9 mouse cellular contexts compared by ENCODE assay signal in the genomic region with DNA sequence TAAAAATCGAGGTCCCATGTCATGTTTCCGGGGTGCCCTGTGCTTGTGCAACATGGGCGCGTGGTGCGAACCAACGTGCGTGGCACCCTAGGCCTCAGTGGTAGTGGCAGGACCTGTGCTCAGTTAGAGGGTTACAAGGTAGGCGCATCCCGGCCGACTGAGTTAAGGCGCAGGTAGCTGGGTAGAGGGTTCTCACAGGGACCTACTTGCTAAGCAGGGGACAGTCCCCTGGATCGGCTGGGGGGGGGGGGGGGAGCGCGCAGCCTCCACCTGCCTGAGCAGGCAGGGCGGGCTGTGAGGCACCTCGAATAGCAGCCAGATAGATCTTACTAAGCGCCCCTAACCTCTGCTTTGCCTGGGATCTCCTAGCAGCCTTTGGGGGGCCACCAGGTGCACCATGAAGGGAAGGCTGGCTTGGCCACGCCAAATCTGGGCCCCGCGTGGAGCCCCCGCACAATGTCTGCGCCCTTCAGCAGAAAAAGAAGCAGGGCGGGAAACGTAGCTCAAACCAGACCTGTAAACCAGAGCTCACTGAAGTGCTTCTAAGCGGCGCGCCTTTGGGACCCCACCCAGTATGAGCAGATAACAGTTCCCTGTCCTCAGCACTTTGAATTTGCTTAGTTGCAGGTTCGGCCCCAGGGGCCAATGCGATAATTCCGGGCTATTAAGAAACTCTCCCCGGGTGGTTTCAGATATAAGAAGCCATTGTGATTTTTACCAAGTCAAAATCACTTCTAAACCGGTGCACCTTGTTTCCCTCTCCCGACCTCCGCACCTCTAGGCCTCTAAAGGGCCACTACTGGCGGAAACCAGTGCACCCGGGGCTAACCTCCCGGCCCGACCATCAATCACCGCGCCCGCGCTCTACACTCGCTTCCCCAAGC. TPM values are rescaled to one million over a fixed set of nuclear protein-coding genes. Genes with fewer than 3 reads are reported as not detected.
DNase-seq lines count a peak whose midpoint lies in the region; ATAC-seq and TF ChIP-seq lines count a peak whose summit lies in the region.
"Had no signal": no experiment of that assay in that cellular context is flagged by ENCODE, and none has a peak within 500 bp of the region (broad histone marks: within the 10 kb centered on the region; RNA-seq: fewer than 3 reads in every experiment).

No protein-coding gene starts in this region.

- H3K9me3 ChIP-seq in embryonic facial prominence, embryonic 13.5 days: no peaks in the 10 kb centered on the region
- H3K9me3 ChIP-seq in intestine, postnatal 0 days (ENCODE audit: control insufficient read depth): no peaks in the 10 kb centered on the region
- no peaks in the 10 kb centered on the region for H3K9me3 ChIP-seq in neural tube, embryonic 14.5 days (ENCODE audit: control insufficient read depth, low read length)
- H3K9me3 ChIP-seq: megakaryocyte, embryonic 14.5 days had no signal

- peaks cover 47% of the 10 kb centered on the region for H3K4me1 ChIP-seq in embryonic facial prominence, embryonic 13.5 days
- 0 out of 2 replicates have a peak, but pooled peaks cover 3% of the 10 kb centered on the region for H3K4me1 ChIP-seq in intestine, postnatal 0 days (replicated peaks; ENCODE audit: control insufficient read depth, insufficient read depth, low read length)
- H3K4me1 ChIP-seq in neural tube, embryonic 14.5 days (ENCODE audit: control insufficient read depth, insufficient read depth, low read length): peaks cover 15% of the 10 kb centered on the region; the same call in 1 of the 2 replicates

- H3K36me3 ChIP-seq in embryonic facial prominence, embryonic 13.5 days: peaks cover 8% of the 10 kb centered on the region
- H3K36me3 ChIP-seq in intestine, postnatal 0 days (ENCODE audit: control insufficient read depth, insufficient read depth): no peaks in the 10 kb centered on the region
- no peaks in the 10 kb centered on the region for H3K36me3 ChIP-seq in neural tube, embryonic 14.5 days (ENCODE audit: control insufficient read depth, insufficient read depth, low read length)

- H3K9ac ChIP-seq in embryonic facial prominence, embryonic 13.5 days: peak overlapping the region; percentile 93
- peak overlapping the region; percentile 60 for H3K9ac ChIP-seq in intestine, postnatal 0 days (ENCODE audit: low read depth, low read length)
- H3K9ac ChIP-seq in neural tube, embryonic 14.5 days (replicated peaks; ENCODE audit: low read depth, low read length): peak overlapping the region; percentile 34; the same call in 1 of the 2 replicates

- H3K4me2 ChIP-seq in embryonic facial prominence, embryonic 13.5 days: peak overlapping the region; percentile 69
- H3K4me2 ChIP-seq in intestine, postnatal 0 days (replicated peaks; ENCODE audit: low read depth): peak overlapping the region; percentile 83
- peak overlapping the region; percentile 44 for H3K4me2 ChIP-seq in neural tube, embryonic 14.5 days (ENCODE audit: low read depth, low read length)

- DNase-seq in kidney, postnatal 10 days: peak; percentile 12
- DNase-seq in kidney, adult 18-20 months: no peak
- no peak for DNase-seq in frontal cortex, postnatal 10 days (ENCODE audit: low spot score in 2 of 2)
- DNase-seq in left cerebral cortex, adult 18-20 months (ENCODE audit: low spot score in 2 of 2): no peak
- no peak for DNase-seq in spleen, adult 12 weeks (ENCODE audit: low spot score)

- H3K27me3 ChIP-seq in embryonic facial prominence, embryonic 13.5 days: peaks cover 100% of the 10 kb centered on the region
- peaks cover 83% of the 10 kb centered on the region for H3K27me3 ChIP-seq in intestine, postnatal 0 days (replicated peaks; ENCODE audit: control insufficient read depth, insufficient read depth, low read length)
- H3K27me3 ChIP-seq in neural tube, embryonic 14.5 days (ENCODE audit: control insufficient read depth, insufficient read depth, low read length): peaks cover 57% of the 10 kb centered on the region

- peak overlapping the region; percentile 96 for H3K27ac ChIP-seq in embryonic facial prominence, embryonic 13.5 days
- peak overlapping the region; percentile 91 for H3K27ac ChIP-seq in intestine, postnatal 0 days (ENCODE audit: low read depth, low read length)
- H3K27ac ChIP-seq in neural tube, embryonic 14.5 days (ENCODE audit: low read depth, low read length): no peak overlapping the region

- under 1% methylated on average over 43 of the region's 43 CpGs for WGBS in embryonic facial prominence, embryonic 13.5 days
- WGBS in intestine, postnatal 0 days: 2% methylated on average over 42 of the region's 43 CpGs
- 1% methylated on average over 39 of the region's 43 CpGs for WGBS in neural tube, embryonic 14.5 days

- no peak for TF ChIP-seq CTCF in intestine, postnatal 0 days (IDR thresholded peaks at IDR 0.05; ENCODE audit: low read depth)

- H3K4me3 ChIP-seq in embryonic facial prominence, embryonic 13.5 days: peak overlapping the region; percentile 65
- peak overlapping the region; percentile 49 for H3K4me3 ChIP-seq in intestine, postnatal 0 days (ENCODE audit: low read depth, low read length)
- peak overlapping the region; percentile 23 for H3K4me3 ChIP-seq in neural tube, embryonic 14.5 days (ENCODE audit: low read depth, low read length)

- ATAC-seq in embryonic facial prominence, embryonic 13.5 days (ENCODE audit: insufficient number of reproducible peaks, insufficient read depth, low FRiP score, low TSS enrichment, low read depth): 0 out of 2 replicates have a peak, but pooled peaks have one; percentile 3
- peak; percentile 55 for ATAC-seq in intestine, postnatal 0 days
- ATAC-seq in neural tube, embryonic 14.5 days (ENCODE audit: low read depth): peak; percentile 12; the same call in 1 of the 2 replicates

RNA-seq across cellular contexts. Expression of a gene that starts 6.6 kb away (rescaled TPM):
- 634 and 679 TPM in 2 replicates for polyA plus RNA-seq in embryonic facial prominence, embryonic 13.5 days (2015; fragmentation: Nextera tagmentation; extraction: Ambion mirVana)
- polyA plus RNA-seq in intestine, postnatal 0 days (2015; fragmentation: Nextera tagmentation; extraction: Ambion mirVana): 483 and 499 TPM in 2 replicates
- polyA plus RNA-seq in neural tube, embryonic 14.5 days (2014; fragmentation: Nextera tagmentation; extraction: Ambion mirVana): 24.6 and 171 TPM in 2 replicates
- total RNA-seq in left cerebral cortex, adult 18-20 months (2021): 100 to 1,000 TPM; 114 to 115 TPM

RNA-seq across cellular contexts. Expression of a gene that starts 9.7 kb away (rescaled TPM):
- polyA plus RNA-seq in embryonic facial prominence, embryonic 13.5 days (2015; fragmentation: Nextera tagmentation; extraction: Ambion mirVana): 0.10 TPM in 1 of 2 replicates, not detected in the other
- not detected in 2 replicates for polyA plus RNA-seq in intestine, postnatal 0 days (2015; fragmentation: Nextera tagmentation; extraction: Ambion mirVana)
- polyA plus RNA-seq in neural tube, embryonic 14.5 days (2014; fragmentation: Nextera tagmentation; extraction: Ambion mirVana): not detected in 2 replicates
- total RNA-seq in left cerebral cortex, adult 18-20 months (2021): under 1 TPM in 1 of 2 experiments, not detected in 1; 0.12 TPM

Comparison
In these comparisons a context has a peak if more than half of its experiments do, and no peak if none do; other contexts are left out.
1. ATAC-seq: peak in every context shown above with its lines; median percentile 55 in intestine, postnatal 0 days; 12 in neural tube, embryonic 14.5 days; 3 in embryonic facial prominence, embryonic 13.5 days.
2. H3K9ac ChIP-seq: peak in every context shown above with its lines; median percentile 93 in embryonic facial prominence, embryonic 13.5 days; 60 in intestine, postnatal 0 days; 34 in neural tube, embryonic 14.5 days.